Mouse (Mus musculus): ENCODE results near the gene Aldh16a1.
"Not testable (repeated sequence)": the region's sequence is repeated elsewhere in the genome, so short reads cannot be mapped to it uniquely, and the experiment has no call there.

Gene Aldh16a1

GRCm38 (mm10) chr7:45134544-45135026 lies 19.8 kb downstream of the Aldh16a1 start:
- DNase-seq (ENCODE audit: low spot score), result peak; percentile 70

- DNase-seq (ENCODE audit: low spot score), result no peak
These were observed 20.8 kb downstream of the Aldh16a1 start for GRCm38 (mm10) chr7:45133446-45134159.

GRCm38 (mm10) chr7:45131850-45132249 lies 22.5 kb downstream of the Aldh16a1 start:
- no peak for DNase-seq (ENCODE audit: low spot score)

- no peak for DNase-seq (ENCODE audit: low spot score)
These were observed 24.4 kb downstream of the Aldh16a1 start for GRCm38 (mm10) chr7:45129776-45130512.

GRCm38 (mm10) chr7:45129318-45129717 lies 25.1 kb downstream of the Aldh16a1 start:
- DNase-seq (ENCODE audit: low spot score), result no peak

- peak; percentile 100 for DNase-seq (ENCODE audit: low spot score)
These were observed 25.6 kb downstream of the Aldh16a1 start, which contains the start of gene Rpl13a for GRCm38 (mm10) chr7:45128624-45129246. TSS of gene Rpl13a (minus strand) at chr7:45128761.

GRCm38 (mm10) chr7:45127700-45128224 lies 26.6 kb downstream of the Aldh16a1 start:
- DNase-seq (ENCODE audit: low spot score), result no peak

- no peak for DNase-seq (ENCODE audit: low spot score)
These were observed 27.3 kb downstream of the Aldh16a1 start for GRCm38 (mm10) chr7:45126844-45127699.

- DNase-seq (ENCODE audit: low spot score), result no peak
These were observed 28.1 kb downstream of the Aldh16a1 start for GRCm38 (mm10) chr7:45126147-45126843.

- not testable (repeated sequence) for DNase-seq (ENCODE audit: low spot score)
These were observed 28.7 kb downstream of the Aldh16a1 start for GRCm38 (mm10) chr7:45125649-45126048.

- DNase-seq (ENCODE audit: low spot score), result peak; percentile 64
These were observed 29.2 kb downstream of the Aldh16a1 start for GRCm38 (mm10) chr7:45125144-45125600.

- peak; percentile 99 for DNase-seq (ENCODE audit: low spot score)
These were observed 29.9 kb downstream of the Aldh16a1 start, which contains the start of gene Rps11 for GRCm38 (mm10) chr7:45124224-45125143. TSS of gene Rps11 (minus strand) at chr7:45124439.

GRCm38 (mm10) chr7:45123186-45123570 lies 31.2 kb downstream of the Aldh16a1 start:
- DNase-seq (ENCODE audit: low spot score), result peak; percentile 42

GRCm38 (mm10) chr7:45122561-45123185 lies 31.7 kb downstream of the Aldh16a1 start:
- DNase-seq (ENCODE audit: low spot score), result no peak

GRCm38 (mm10) chr7:45121966-45122365 lies 32.4 kb downstream of the Aldh16a1 start:
- DNase-seq (ENCODE audit: low spot score), result no peak

- DNase-seq (ENCODE audit: low spot score), result no peak
These were observed 33.0 kb downstream of the Aldh16a1 start for GRCm38 (mm10) chr7:45121404-45121803.

GRCm38 (mm10) chr7:45119780-45120709 lies 34.3 kb downstream of the Aldh16a1 start:
- no peak for DNase-seq (ENCODE audit: low spot score)

GRCm38 (mm10) chr7:45118336-45118735 lies 36.0 kb downstream of the Aldh16a1 start:
- no peak for DNase-seq (ENCODE audit: low spot score)
